Mouse (Mus musculus) cerebellum, adult 2 months (tissue): ENCODE measurements around the gene Lrmda. TPM values are rescaled to one million over a fixed set of nuclear protein-coding genes. Genes with fewer than 3 reads are reported as not detected.

Source experiments
- DNase-seq, 2 experiments: peaks; one replicate each; pipeline ENCODE4 v3.0.0; 2021
- H3K27ac ChIP-seq: fragments of 200-500 bp; 2 replicates; pipeline ENCODE4 v1.5.1; 2012; ENCODE audit warnings: low read length, control low read depth, inconsistent platforms; ENCODE audit not compliant: insufficient read depth
- H3K27me3 ChIP-seq: fragments of 200-500 bp; 2 replicates; pipeline ENCODE4 v1.6.1; 2012; ENCODE audit warnings: inconsistent platforms, mild to moderate bottlenecking, low read length, moderate library complexity; ENCODE audit not compliant: control insufficient read depth, insufficient read depth
- H3K4me1 ChIP-seq: fragments of 200-500 bp; 2 replicates; pipeline ENCODE4 v1.6.1; 2011; ENCODE audit warnings: low read length; ENCODE audit not compliant: control insufficient read depth, insufficient read depth
- H3K4me3 ChIP-seq: fragments of 200-500 bp; replicated peaks from 2 replicates; pipeline ENCODE3; 2011; ENCODE audit warnings: mild to moderate bottlenecking, low read depth, low read length, control low read depth; ENCODE audit not compliant: insufficient read depth
- CTCF ChIP-seq: fragments of 200-500 bp; IDR thresholded peaks from 2 replicates; pipeline ENCODE4 v1.5.1; 2011; ENCODE audit warnings: low read depth, mild to moderate bottlenecking, control low read depth, low read length, moderate library complexity, borderline replicate concordance; ENCODE audit not compliant: insufficient read depth
- POLR2A ChIP-seq: fragments of 200-500 bp; IDR thresholded peaks from 2 replicates; pipeline ENCODE4 v1.6.1; 2011; ENCODE audit warnings: low read length, control low read depth, borderline replicate concordance; ENCODE audit not compliant: insufficient read depth
- WGBS: fragments of 180-500 bp; shearing (Covaris S2); methylation state at CpG from one replicate; pipeline ENCODE4 v1.1.7; 2018; 5-methylcytosine and 5-hydroxymethylcytosine counted together
- polyA plus RNA-seq: library from polyadenylated mRNA; depleted of rRNA; stranded (reverse); fragments of >200 nt; gene quantifications from 2 replicates; pipeline ENCODE4 v1.2.3, GENCODE M21; 2012

Gene Lrmda
- polyA plus RNA-seq, 1 experiment, result 0.65 TPM

- no peak overlapping the region for H3K27ac ChIP-seq
- WGBS, result 44% methylated on average over 5 of the region's 5 CpGs
- no peaks in the 10 kb centered on the region; the same call in 1 of the 2 replicates for H3K27me3 ChIP-seq
- no peaks in the 10 kb centered on the region for H3K4me1 ChIP-seq
- no peak for DNase-seq
- H3K4me3 ChIP-seq, result no peak overlapping the region
- TF ChIP-seq POLR2A (no peak), CTCF (no peak)
These were observed 334.1 kb downstream of the Lrmda start for GRCm38 (mm10) chr14:22353626-22354025.

GRCm38 (mm10) chr14:22354769-22355574, 335.5 kb downstream of the Lrmda start:
- H3K27ac ChIP-seq, result no peak overlapping the region
- no peaks in the 10 kb centered on the region for H3K4me1 ChIP-seq
- H3K4me3 ChIP-seq, result no peak overlapping the region
- no peak for DNase-seq
- H3K27me3 ChIP-seq, result no peaks in the 10 kb centered on the region; the same call in 1 of the 2 replicates
- 61% methylated on average over 15 of the region's 15 CpGs for WGBS
- TF ChIP-seq POLR2A (no peak), CTCF (no peak)

GRCm38 (mm10) chr14:22357991-22358503, 338.5 kb downstream of the Lrmda start:
- TF ChIP-seq CTCF (no peak), POLR2A (no peak)
- Histone ChIP-seq H3K27ac (no peak overlapping the region), H3K4me1 (no peaks in the 10 kb centered on the region), H3K4me3 (no peak overlapping the region), H3K27me3 (no peaks in the 10 kb centered on the region; the same call in 1 of the 2 replicates)
- 33% methylated on average over 9 of the region's 9 CpGs for WGBS
- DNase-seq, result no peak

GRCm38 (mm10) chr14:22364010-22364748, 344.7 kb downstream of the Lrmda start:
- DNase-seq, result no peak
- Histone ChIP-seq H3K4me3 (no peak overlapping the region), H3K27ac (no peak overlapping the region), H3K4me1 (no peaks in the 10 kb centered on the region), H3K27me3 (no peaks in the 10 kb centered on the region)
- TF ChIP-seq CTCF (no peak), POLR2A (no peak)
- WGBS, result 50% methylated on average over 6 of the region's 6 CpGs

GRCm38 (mm10) chr14:22364771-22365355, 345.4 kb downstream of the Lrmda start:
- TF ChIP-seq POLR2A, result no peak
- no peak for TF ChIP-seq CTCF
- no peak overlapping the region for H3K27ac ChIP-seq
- H3K27me3 ChIP-seq, result no peaks in the 10 kb centered on the region
- WGBS, result 34% methylated on average over 6 of the region's 6 CpGs
- no peaks in the 10 kb centered on the region for H3K4me1 ChIP-seq
- no peak for DNase-seq
- H3K4me3 ChIP-seq, result no peak overlapping the region

GRCm38 (mm10) chr14:22367615-22368014, 348.1 kb downstream of the Lrmda start:
- no peak overlapping the region for H3K4me3 ChIP-seq
- DNase-seq, result no peak
- no peak overlapping the region for H3K27ac ChIP-seq
- no peak for TF ChIP-seq POLR2A
- TF ChIP-seq CTCF, result no peak
- WGBS, result 35% methylated on average over 4 of the region's 4 CpGs
- H3K4me1 ChIP-seq, result no peaks in the 10 kb centered on the region
- no peaks in the 10 kb centered on the region for H3K27me3 ChIP-seq

- no peak for DNase-seq
- Histone ChIP-seq H3K27me3 (no peaks in the 10 kb centered on the region), H3K4me3 (no peak overlapping the region), H3K4me1 (no peaks in the 10 kb centered on the region), H3K27ac (no peak overlapping the region)
- WGBS, result 62% methylated on average over 8 of the region's 8 CpGs
- TF ChIP-seq CTCF (no peak), POLR2A (no peak)
These were observed 351.6 kb downstream of the Lrmda start for GRCm38 (mm10) chr14:22371136-22371535.
